Mouse (Mus musculus): Measurements from ENCODE around the gene Fam129c. TPM values are rescaled to one million over a fixed set of nuclear protein-coding genes. Genes with fewer than 3 reads are reported as not detected.

The Fam129c gene
- polyA plus RNA-seq (2012; rRNA removed) = 0.95 and 2.5 TPM in 2 replicates

GRCm38 (mm10) chr8:71597451-71597850 lies at the start of gene Fam129c:
Gene Fam129c (plus strand): TSS chr8:71597648.

GRCm38 (mm10) chr8:71558071-71558957 lies 39.1 kb upstream of the Fam129c start, which contains the start of gene Tmem221:
Gene Tmem221 (minus strand): TSS chr8:71558871.

GRCm38 (mm10) chr8:71566501-71566900 lies 30.9 kb upstream of the Fam129c start, which contains the start of gene Nxnl1:
Gene Nxnl1 (minus strand): TSS chr8:71566601.

GRCm38 (mm10) chr8:71568387-71568937 lies 29.0 kb upstream of the Fam129c start, which contains the start of gene Slc27a1:
Gene Slc27a1 (plus strand): TSS chr8:71568882.

GRCm38 (mm10) chr8:71591471-71592373 lies 5.7 kb upstream of the Fam129c start, which contains the start of gene Pgls:
Gene Pgls (plus strand): TSS chr8:71592176.

GRCm38 (mm10) chr8:71610822-71611651 lies 13.6 kb downstream of the Fam129c start, which contains the start of gene Colgalt1:
Gene Colgalt1 (plus strand): TSS chr8:71610998.

Other genes starting within 250 kb of the Fam129c start
- gene Use1, start 230.8 kb upstream of the Fam129c start, polyA plus RNA-seq (2012; rRNA removed) = 31.4 and 31.5 TPM in 2 replicates
- 16.8 and 18.4 TPM in 2 replicates for gene Ocel1, start 226.3 kb upstream of the Fam129c start, polyA plus RNA-seq (2012; rRNA removed)
- gene Nr2f6, start 215.7 kb upstream of the Fam129c start, polyA plus RNA-seq (2012; rRNA removed) = 162 and 384 TPM in 2 replicates
- 8.7 and 12.0 TPM in 2 replicates for gene Ushbp1, start 201.8 kb upstream of the Fam129c start, polyA plus RNA-seq (2012; rRNA removed)
- gene Babam1, start 200.8 kb upstream of the Fam129c start, polyA plus RNA-seq (2012; rRNA removed) = 54.0 and 63.5 TPM in 2 replicates
- gene Ankle1, start 191.6 kb upstream of the Fam129c start, polyA plus RNA-seq (2012; rRNA removed) = 5.4 and 7.1 TPM in 2 replicates
- 17.5 and 35.4 TPM in 2 replicates for gene Abhd8, start 134.0 kb upstream of the Fam129c start, polyA plus RNA-seq (2012; rRNA removed)
- 88.5 and 151 TPM in 2 replicates for gene Mrpl34, start 132.7 kb upstream of the Fam129c start, polyA plus RNA-seq (2012; rRNA removed)
- gene Dda1, start 128.4 kb upstream of the Fam129c start, polyA plus RNA-seq (2012; rRNA removed) = 58.8 and 59.1 TPM in 2 replicates
- 16.2 and 28.7 TPM in 2 replicates for gene Ano8, start 111.7 kb upstream of the Fam129c start, polyA plus RNA-seq (2012; rRNA removed)
- gene Gtpbp3, start 109.5 kb upstream of the Fam129c start, polyA plus RNA-seq (2012; rRNA removed) = 23.1 and 27.9 TPM in 2 replicates
- gene Plvap, start 85.9 kb upstream of the Fam129c start, polyA plus RNA-seq (2012; rRNA removed) = 259 and 270 TPM in 2 replicates
- gene Ccdc194, start 71.9 kb upstream of the Fam129c start, polyA plus RNA-seq (2012; rRNA removed) = 0.08 TPM in 1 of 2 replicates, not detected in the other
- 80.5 and 110 TPM in 2 replicates for gene Bst2, start 60.2 kb upstream of the Fam129c start, polyA plus RNA-seq (2012; rRNA removed)
- 119 and 201 TPM in 2 replicates for gene Mvb12a, start 54.7 kb upstream of the Fam129c start, polyA plus RNA-seq (2012; rRNA removed)
- gene Tmem221, start 38.8 kb upstream of the Fam129c start, polyA plus RNA-seq (2012; rRNA removed) = 0.63 and 1.4 TPM in 2 replicates
- gene Nxnl1, start 31.0 kb upstream of the Fam129c start, polyA plus RNA-seq (2012; rRNA removed) = not detected in 2 replicates
- gene Slc27a1, start 28.8 kb upstream of the Fam129c start, polyA plus RNA-seq (2012; rRNA removed) = 44.1 and 45.9 TPM in 2 replicates
- gene Pgls, start 5.5 kb upstream of the Fam129c start, polyA plus RNA-seq (2012; rRNA removed) = 114 and 270 TPM in 2 replicates
- gene Colgalt1, start 13.3 kb downstream of the Fam129c start, polyA plus RNA-seq (2012; rRNA removed) = 35.6 and 56.1 TPM in 2 replicates
- gene Unc13a, start 74.1 kb downstream of the Fam129c start, polyA plus RNA-seq (2012; rRNA removed) = 0.66 and 1.4 TPM in 2 replicates
- gene Jak3, start 78.6 kb downstream of the Fam129c start, polyA plus RNA-seq (2012; rRNA removed) = 9.1 and 9.5 TPM in 2 replicates
- gene Insl3, start 91.6 kb downstream of the Fam129c start, polyA plus RNA-seq (2012; rRNA removed) = 12.5 and 12.8 TPM in 2 replicates
- 89.2 and 150 TPM in 2 replicates for gene B3gnt3, start 104.1 kb downstream of the Fam129c start, polyA plus RNA-seq (2012; rRNA removed)
- 37.7 and 57.6 TPM in 2 replicates for gene Fcho1, start 128.1 kb downstream of the Fam129c start, polyA plus RNA-seq (2012; rRNA removed)